Mouse (Mus musculus) cerebellum, adult 2 months (tissue): ENCODE measurements at regions not wholly inside any gene's neighbourhood (a gene's known extent, or its start where the extent isn't known, plus 50 kb on each side); places are given as distances from the start of the nearest gene placed in this dataset.

ENCODE experiments used
- CTCF ChIP-seq: fragments of 200-500 bp; IDR thresholded peaks from 2 replicates; pipeline ENCODE4 v1.5.1; 2011; ENCODE audit warnings: low read depth, mild to moderate bottlenecking, control low read depth, low read length, moderate library complexity, borderline replicate concordance; ENCODE audit not compliant: insufficient read depth
- POLR2A ChIP-seq: fragments of 200-500 bp; IDR thresholded peaks from 2 replicates; pipeline ENCODE4 v1.6.1; 2011; ENCODE audit warnings: low read length, control low read depth, borderline replicate concordance; ENCODE audit not compliant: insufficient read depth

DNA sequence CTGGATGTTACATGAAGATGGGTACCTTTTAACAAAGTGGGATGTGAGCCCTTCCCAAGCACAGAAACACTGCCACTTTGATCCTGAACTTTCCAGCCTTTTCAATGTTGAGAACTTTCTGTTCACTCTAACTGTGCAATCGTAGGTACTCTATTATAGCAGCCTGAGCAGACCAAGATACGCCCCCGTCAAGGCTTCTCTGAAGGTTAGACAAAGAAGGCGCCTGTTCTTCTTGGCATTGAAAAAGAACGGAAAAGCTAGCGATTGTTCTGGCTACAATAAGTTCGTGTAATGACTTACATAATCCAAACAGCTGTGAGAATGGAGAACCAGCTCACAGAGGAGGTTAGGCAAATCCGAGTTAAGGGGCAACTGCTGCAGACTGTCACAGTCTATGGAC, 305.9 kb upstream of the Cxcr4 start:
- TF ChIP-seq CTCF (no peak), POLR2A (no peak)
